Mouse (Mus musculus) large intestine, adult 2 months (tissue): Measurements from ENCODE around the gene Igfbp7. TPM values are rescaled to one million over a fixed set of nuclear protein-coding genes. Genes with fewer than 3 reads are reported as not detected.
"Not testable (repeated sequence)": the region's sequence is repeated elsewhere in the genome, so short reads cannot be mapped to it uniquely, and the experiment has no call there.

Experiments used
- DNase-seq: peaks from one replicate; pipeline ENCODE4 v3.0.0-alpha.2; 2012; ENCODE audit warnings: low read depth, low spot score
- WGBS: fragments of 180-500 bp; shearing (Covaris S2); methylation state at CpG from one replicate; pipeline ENCODE4 v1.1.7; 2018; 5-methylcytosine and 5-hydroxymethylcytosine counted together
- polyA plus RNA-seq: library from polyadenylated mRNA; depleted of rRNA; stranded (reverse); fragments of >200 nt; gene quantifications from 2 replicates; pipeline ENCODE4 v1.2.3, GENCODE M21; 2012; rRNA removed

Igfbp7 gene
- 254 and 387 TPM in 2 replicates for polyA plus RNA-seq

DNA sequence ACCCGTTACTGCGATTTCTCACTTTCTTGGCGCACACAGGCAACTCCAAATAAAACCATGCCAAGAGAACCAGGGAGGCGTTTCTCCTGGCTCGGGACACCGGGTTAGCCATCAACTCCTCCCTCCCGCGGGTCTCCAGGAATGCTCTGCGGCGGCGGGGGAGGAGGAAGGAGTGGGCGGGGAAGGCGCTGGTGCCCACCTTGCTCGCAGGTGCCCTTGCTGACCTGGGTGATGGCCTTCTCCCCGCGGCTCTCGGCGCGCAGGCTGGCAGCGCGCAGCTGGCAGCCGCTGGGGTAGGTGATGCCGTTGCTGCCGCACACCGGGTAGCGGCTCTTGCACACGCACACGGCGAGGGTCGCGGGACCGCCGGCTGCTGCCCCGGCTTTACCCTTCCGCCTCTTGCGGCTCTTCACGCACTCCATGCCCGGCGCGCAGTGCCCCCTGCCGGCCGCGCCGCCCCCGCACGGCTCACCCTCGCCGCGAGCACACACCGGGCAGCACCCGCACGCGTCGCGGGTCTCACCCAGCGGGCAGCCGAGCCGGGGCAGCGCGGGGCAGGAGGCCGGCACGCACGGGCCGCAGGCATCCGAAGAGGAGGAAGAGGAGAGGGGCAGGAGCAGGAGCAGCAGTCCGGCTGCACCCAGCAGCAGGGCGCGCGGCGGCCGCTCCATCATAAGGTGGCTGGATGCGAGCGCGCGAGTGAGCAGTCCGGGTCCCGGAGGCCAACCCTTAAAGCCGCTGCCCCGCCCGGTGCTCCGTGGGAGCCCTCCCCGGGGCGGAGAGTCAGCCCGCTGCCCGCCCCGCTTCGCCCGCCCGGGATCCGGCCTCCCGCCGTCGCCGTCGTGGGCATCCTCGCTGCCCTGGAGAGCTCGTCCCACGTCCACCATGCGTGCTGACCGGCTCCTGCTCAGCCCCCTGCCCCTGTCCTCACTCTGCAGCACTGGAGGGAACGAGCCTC is at the start of gene Igfbp7:
Gene Igfbp7 (minus strand): TSS at position 701 of the 958 bp plus-strand sequence.
- no peak for DNase-seq
- 6% methylated on average over 91 of the region's 101 CpGs for WGBS

DNA sequence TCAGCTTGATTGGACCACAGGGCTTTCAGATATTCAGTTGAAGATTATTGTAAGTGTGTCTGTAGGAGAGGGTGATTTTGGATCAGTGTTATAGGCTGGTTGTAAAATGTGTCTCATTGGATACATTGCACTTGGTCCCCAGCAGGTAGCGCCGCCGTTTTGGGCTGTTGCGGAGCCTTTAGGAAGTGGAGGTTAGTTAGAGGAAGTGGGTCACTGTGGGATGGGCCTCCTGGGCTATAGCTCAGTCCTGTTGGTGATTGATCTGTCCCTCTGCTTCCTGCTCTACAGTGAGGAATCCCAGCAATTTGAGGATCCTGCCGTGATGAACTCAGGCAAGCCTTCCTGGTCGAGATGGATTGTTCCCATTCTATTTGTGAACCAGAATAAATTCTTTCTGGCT is 44.3 kb upstream of the Igfbp7 start:
- WGBS, result 74% methylated on average over 6 of the region's 6 CpGs
- no peak for DNase-seq

DNA sequence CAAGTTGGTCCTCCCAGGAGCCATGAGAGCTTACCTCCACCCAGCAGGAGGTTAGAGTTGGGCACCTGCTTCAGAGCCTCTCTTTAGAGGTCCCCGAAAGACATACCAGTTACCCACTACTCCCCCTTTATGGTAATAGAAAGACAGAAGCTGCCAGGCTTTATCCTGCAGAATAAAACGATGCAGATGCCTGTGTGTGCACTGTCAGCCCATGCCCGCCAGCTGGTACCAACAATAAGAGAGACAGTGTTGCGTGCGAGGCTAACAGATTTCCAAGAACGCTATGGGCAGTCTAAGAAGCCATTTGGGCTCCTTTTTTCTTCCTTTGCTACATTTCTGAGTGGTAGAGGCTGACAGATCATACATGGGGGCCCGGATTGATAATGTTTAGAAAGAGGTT is 41.7 kb upstream of the Igfbp7 start:
- WGBS, result 84% methylated on average over 7 of the region's 7 CpGs
- DNase-seq, result no peak

DNA sequence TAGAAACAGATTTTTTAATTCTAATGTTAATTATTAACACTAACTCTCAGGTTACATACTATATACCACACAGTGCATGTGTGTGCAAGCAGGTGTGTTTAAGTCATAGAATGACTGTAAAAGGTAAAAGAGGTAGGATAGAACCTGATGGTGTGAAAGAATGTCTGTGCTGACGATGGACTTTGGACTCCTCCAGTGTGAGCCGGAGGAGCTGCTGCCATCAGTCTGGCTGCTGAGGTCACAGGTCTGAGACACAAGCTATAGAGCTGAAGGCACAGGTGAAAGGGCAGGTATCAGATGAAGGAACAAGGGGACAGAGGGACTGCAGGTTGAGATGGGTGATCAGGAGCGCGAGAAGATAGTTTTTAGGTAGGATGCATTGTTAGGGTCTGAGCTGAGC is 37.6 kb upstream of the Igfbp7 start:
- DNase-seq, result no peak
- 63% methylated on average over 4 of the region's 4 CpGs for WGBS

DNA sequence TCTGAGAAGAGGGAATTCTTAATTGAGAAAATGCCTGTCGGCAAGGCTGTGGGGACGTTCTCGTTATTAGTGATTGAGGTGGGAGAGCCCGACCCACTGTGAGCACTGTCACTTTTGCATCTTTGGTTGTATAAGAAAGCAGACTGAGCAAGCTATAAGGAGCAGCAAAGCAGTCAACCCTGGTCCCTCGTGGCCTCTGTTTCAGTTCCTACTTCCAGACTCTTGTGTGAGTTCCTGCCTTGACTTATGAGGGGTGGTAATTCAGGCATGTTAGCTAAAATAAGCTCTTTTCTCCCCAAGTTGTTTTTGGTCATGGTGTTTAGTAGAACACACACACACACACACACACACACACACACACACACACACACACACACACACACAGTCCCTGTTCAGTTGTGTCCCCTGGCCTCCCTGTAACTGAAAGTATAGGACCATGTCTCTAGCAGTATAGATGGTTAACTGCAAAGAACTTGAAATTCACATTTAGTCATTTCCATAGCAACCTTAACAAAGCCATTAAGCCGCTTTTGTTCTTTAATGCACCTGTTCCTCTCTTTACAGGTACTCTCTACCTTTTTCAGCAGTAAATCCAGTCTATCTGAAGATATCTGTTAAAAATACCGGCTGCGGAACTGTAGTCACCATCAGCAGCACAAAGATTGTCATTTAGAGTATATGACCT is 36.2 kb upstream of the Igfbp7 start:
- 82% methylated on average over 8 of the region's 8 CpGs for WGBS
- DNase-seq, result no peak

DNA sequence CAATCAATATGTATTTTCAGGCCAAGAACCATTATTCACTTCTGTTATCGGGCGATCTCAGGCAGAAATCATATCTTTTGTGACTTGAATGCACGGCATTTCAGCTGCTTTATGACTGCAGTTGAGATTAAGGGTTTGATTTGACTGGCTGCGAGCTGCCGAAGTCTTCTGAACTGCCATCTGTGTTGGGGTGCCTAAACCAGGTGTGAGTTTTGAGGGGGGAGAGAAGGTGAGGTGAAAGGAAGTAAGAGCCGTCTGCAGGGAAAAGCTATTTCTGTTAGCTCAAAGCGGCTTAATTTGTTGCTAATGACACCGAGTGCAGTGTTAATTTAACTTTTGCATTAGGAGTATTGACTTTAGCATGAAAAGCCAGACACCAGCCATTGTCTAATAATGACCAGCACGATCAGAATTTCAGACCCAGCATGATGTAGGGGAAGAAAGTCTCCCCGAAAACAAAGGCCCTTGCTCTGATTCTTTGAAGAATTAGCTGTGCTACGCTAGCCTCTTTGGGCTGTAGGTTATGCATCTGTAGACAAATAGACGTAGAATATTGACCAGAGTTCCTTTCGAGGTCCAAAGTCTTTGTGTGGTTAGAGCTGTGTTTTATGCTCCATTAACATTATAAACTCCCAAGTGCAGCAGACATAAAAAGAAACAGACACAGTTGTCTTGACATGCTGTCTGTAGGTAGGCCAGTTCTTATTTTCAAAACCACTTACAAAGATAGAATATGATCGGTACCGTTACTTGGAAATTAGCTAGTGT is 35.2 kb upstream of the Igfbp7 start:
- DNase-seq, result no peak
- WGBS, result 62% methylated on average over 15 of the region's 15 CpGs

DNA sequence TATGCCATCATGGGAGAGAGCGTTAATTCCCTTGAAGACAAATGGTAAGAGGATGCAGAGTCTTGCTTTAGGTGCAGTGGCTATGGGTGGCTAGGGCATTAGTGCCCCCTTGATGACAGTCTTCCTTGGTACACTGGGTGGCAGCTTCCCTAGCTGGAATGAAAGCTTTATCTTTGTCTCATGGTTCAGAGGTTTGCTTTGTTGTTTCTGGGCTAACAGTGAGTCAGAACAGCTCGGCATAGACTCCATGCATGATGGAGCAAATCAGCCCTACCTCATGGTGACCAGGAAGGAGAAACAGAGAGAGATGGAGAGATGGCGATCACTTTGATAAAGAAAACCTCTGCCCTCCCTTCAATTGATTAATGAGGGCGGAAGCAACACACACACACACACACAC is 28.5 kb upstream of the Igfbp7 start:
- 74% methylated on average over 4 of the region's 4 CpGs for WGBS

DNA sequence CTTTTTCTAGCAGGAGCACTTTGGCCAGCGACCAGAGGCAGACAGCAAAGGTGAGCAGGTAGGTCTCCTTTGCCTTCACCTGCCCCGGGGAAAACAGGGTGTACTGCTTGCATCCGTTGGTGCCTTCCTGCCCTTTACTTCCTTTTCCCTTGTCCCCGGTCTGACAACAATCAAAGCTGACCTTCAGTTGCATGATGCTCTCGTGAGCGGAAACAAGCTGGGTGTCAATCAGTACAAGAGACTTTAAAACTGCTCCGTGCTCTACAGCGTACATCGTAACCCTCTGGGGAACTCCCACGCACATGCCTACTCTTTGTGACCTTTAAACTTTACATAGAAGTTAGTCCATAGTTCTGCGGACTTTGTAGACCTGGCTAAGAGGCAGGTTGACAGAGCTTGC is 26.2 kb upstream of the Igfbp7 start:
- 26% methylated on average over 11 of the region's 11 CpGs for WGBS
- no peak for DNase-seq

More for the DNA sequence above, 28.5 kb upstream of the Igfbp7 start:
- DNase-seq, result no peak

DNA sequence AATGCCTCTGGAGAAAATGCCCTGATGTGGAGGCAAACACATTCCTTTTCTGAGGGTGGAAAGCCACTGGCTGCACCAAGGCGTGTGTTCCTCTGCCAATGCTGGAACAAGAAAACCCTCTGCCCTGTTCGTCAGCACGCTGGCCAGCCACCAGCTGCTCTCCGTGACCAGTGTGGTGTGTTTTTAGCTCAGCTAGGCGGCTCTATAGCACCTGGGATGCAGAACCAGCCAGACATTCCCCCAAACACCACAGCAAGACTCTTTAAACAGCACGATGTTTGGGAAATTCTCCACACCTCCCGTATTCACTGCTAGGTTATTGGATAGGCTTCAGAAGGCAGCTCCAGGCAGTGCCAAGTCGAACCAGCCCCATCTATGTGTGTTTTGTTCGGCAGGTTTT is 25.7 kb upstream of the Igfbp7 start:
- WGBS, result 42% methylated on average over 9 of the region's 9 CpGs
- DNase-seq, result no peak

DNA sequence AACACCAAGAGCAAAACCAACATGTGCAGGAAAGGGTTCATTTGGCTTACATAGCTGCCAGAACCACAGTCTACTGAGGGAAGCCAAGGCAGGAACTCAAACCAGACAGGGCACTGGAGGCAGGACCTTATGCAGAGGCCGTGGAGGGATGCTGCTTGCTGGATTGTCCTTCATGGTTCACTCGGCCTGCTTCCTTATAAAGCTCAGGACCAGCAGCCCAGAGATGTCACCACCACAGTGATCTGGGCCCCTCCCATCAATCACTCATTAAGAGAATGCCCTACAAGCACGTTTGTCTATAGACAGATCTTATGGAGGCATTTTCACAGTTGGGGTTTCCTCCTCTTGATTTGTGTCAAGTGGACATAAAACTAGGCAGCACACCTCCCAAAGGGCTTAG is 25.3 kb upstream of the Igfbp7 start:
- 47% methylated on average over 3 of the region's 3 CpGs for WGBS
- DNase-seq, result no peak

DNA sequence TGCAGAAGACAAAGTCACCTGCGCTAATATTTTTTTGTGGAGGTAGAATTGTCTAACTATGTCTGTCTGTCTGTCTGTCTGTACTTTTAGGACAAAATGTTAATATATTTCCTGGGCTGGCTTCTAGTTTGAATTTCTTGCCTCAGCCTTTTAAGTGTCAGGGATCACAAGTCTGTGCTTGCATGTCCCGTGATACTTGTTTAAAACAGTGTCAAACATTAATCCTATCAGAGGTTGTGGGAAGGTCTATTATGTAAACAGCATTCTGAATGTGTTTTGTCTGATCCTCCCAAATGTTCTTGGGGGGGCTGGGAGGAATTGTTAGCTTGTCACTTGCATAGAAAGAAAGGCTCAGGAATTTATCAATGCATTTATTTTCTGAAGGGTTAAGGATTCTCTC is 24.6 kb upstream of the Igfbp7 start:
- 47% methylated on average over 2 of the region's 2 CpGs for WGBS
- no peak for DNase-seq

DNA sequence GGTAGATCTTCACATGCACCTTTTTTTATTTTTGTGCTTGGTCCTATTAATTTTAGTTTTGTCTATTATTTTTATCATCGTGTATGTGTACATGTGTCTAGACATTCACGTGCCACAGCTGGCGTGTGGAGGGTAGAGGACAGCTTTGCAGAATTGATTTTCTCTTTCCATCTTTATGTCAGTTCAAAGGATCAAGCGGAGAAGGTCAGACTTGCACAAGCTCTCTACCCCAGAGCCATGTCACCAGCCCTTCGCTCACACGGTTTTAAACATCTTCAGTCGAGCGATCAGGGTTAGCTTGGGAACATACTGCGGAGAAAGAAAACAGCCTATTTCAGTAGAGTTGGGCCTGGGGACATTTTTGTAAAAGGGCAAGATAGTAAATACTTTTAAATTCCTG is 23.2 kb upstream of the Igfbp7 start:
- no peak for DNase-seq
- 88% methylated on average over 9 of the region's 9 CpGs for WGBS

DNA sequence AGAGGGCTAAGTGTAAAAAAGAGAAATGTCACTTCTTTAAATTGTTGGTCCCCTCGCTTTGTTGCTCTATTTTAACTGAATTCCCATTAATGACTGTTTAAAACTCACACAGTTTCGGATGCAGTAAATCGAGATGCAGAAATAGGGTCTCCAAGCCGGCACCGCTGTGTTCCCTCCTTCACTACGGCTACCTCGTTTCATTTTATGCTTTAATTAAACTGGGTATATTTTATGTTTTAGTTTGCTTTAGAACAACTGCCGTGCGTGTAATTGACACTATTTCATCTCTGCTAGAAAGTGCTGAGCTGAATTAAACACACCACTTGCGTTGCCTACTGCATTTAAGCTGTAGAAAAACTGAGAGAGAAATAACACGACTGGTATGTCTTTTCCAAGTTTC is 22.6 kb upstream of the Igfbp7 start:
- DNase-seq, result no peak
- 81% methylated on average over 11 of the region's 11 CpGs for WGBS

DNA sequence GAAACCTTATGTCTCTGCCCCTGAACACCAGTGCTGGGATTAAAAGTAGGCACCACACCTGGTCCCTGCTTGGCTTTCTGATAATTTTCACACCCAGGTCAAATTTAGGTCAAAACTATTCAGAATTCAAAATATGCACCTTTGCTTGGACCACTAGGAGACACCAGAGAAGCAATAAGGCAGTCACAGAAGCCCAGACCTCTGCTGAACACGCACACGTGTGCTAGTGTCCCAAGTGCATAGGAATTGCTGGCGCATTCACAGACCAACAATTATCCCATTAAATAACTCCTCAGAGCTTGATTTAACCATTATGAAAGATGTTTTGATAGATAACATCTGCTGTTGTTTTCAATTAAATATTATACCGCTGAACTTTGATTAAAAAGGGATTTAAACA is 22.2 kb upstream of the Igfbp7 start:
- WGBS, result 87% methylated on average over 4 of the region's 4 CpGs
- no peak for DNase-seq

DNA sequence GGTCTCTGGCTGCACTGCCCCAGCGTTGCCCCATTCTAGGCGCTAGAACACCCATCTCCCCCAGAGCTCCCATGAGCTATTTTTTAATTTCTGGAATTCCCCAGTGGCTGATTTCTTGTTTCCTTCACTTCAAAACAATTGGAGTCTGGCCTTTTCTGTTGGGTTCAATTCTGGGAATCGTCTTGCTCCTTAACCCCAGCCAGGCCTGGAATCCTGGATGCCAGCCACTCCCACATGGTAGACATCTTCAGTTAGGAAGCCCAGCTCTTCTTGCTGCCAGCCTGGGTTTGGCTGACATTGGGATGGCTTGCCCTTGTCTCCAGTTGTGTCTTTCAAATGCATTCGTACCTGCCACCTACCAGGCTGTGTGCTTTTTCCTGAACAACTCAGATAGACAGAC is 20.7 kb upstream of the Igfbp7 start:
- WGBS, result 70% methylated on average over 4 of the region's 4 CpGs
- DNase-seq, result no peak

DNA sequence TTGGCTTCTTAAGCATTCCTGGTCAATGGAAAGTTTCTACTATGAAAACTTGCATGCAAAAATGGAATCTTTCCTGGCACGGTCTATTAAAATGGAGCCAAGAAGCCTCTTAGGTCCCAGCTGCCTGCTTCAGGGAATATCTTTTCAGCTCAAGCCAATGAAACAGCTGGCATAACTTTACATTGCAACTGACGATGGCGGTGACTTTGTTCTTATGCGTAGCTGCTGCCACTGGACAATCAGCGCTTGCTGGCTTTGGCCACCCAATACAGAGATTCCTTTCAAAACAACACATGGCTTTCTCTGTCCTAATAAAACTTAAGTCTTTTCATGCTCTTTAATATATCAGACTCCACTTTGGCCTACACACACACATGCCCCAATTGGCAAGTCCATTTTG is 20.1 kb upstream of the Igfbp7 start:
- 79% methylated on average over 5 of the region's 5 CpGs for WGBS

DNA sequence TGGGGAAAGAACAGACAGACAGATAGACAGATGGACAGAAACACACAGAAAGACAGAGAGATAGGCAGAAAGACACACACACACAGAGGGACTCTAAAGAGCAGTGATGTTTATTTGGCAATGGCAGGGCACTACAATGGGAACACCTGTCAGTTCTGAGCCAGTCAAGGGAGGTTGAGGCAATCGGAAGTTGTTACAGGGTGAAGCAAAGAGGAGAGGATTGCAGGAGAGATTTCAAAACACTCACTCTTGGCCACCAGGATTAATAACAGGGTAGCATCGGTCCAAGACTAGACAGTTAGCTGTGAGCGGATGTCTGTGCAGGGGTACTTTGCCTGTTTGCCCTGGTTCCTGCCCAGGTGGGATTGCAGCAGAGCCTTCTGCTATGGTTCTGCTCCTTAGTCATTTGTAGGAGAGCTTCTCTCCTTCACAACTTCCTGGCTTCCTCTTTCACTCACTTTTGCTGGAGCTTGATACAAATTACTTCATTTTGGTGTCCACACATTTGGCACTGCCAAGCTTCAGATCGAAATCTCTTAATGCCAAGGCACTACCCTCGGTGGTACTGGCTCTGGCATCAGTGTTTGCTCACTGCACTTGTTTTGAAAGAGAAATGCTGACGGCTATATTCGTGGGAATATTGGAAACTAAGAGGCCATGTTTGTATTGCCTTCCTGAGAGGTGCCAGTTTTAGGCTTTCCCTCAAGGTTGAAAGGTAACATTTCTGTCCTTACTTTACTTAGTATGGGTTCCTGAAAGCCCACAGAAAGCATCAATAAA is 18.1 kb upstream of the Igfbp7 start:
- DNase-seq, result no peak
- WGBS, result 69% methylated on average over 7 of the region's 7 CpGs

More for the DNA sequence above, 20.1 kb upstream of the Igfbp7 start:
- DNase-seq, result no peak

DNA sequence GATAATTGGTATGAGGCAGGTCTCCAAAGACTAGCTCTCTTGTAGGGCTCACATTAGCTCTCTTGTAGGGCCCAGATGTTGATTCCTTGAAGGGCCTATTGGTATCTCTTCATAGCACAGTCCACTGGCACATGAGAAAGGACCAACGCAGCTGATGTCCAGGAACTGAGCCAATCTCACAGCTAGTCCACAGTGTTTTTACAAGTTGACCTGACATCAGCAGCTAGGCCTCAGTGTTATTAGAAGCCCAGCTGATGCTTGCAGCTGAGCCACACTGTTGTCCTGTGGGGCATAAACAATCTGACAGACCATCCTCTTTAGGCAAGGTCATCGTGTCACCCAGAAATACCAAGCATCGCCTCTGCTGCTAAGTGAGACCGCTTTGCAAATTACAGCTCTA is 11.7 kb upstream of the Igfbp7 start:
- WGBS, result 64% methylated on average over 4 of the region's 4 CpGs
- DNase-seq, result not testable (repeated sequence)

DNA sequence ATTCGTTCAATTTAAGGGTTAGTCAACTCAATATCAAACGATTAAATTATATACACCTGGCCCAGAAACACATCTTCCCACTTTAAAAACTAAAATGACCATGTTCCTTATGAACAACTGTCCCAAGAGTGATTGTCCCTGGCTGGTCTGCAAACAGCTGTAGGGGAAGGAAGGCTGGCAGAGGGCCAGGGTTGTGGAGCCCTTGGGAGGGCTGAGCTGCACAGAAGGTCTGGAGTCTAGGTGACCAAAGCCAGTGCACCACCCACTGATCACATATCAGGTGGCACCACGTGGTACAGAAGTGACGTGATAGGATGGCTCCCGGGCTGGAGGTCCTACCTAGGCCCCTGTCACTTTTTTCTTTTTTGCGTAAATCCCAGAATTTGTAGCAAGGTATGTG is 8.2 kb upstream of the Igfbp7 start:
- DNase-seq, result no peak
- WGBS, result 82% methylated on average over 6 of the region's 6 CpGs

DNA sequence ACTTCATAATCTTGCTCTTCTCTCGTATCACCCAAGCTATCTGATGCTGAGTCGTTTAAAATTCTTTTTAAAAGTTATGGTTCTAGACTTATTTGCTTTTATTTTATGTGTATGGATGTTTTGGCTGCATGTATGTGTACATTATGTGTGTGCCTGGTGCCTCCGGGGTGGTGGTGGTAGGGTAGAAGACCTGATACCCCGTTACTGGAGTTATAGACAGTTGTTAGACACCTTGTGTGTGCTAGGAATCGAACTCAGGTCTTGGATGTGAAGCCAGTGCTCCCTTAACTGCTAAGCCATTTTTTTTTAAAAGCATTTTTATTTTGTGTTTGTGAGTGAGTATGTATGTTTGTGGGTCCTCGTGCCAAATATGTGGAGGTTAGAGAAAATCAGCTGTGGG is 689 bp upstream of the Igfbp7 start:
- no peak for DNase-seq
- 79% methylated on average over 6 of the region's 6 CpGs for WGBS
